Mouse (Mus musculus) erythroid progenitor cell, adult 5-6 weeks (primary cell): ENCODE results near the gene Tll2. TPM values are rescaled to one million over a fixed set of nuclear protein-coding genes. Genes with fewer than 3 reads are reported as not detected.

Source experiments
- ATAC-seq: replicated peaks from 2 replicates; pipeline ENCODE4 v1.8.0; 2016; ENCODE audit warnings: moderate number of reproducible peaks, mild to moderate bottlenecking, moderate TSS enrichment, inconsistent platforms; ENCODE audit not compliant: poor library complexity, low FRiP score, severe bottlenecking
- total RNA-seq, 2 experiments: library from RNA; stranded (forward) in 1 of 2; stranded (reverse) in 1 of 2; fragments of 150-400 nt in 1 of 2; fragments of 186-747, 209-891 nt in 1 of 2; gene quantifications; 2 replicates each; pipeline versions ENCODE4 v1.2.3 to v1.2.4; 2015 to 2017; ENCODE audit warnings: low replicate concordance in 2 of 2

The Tll2 gene
- total RNA-seq, 2 experiments from 2014 or later: not detected

DNA sequence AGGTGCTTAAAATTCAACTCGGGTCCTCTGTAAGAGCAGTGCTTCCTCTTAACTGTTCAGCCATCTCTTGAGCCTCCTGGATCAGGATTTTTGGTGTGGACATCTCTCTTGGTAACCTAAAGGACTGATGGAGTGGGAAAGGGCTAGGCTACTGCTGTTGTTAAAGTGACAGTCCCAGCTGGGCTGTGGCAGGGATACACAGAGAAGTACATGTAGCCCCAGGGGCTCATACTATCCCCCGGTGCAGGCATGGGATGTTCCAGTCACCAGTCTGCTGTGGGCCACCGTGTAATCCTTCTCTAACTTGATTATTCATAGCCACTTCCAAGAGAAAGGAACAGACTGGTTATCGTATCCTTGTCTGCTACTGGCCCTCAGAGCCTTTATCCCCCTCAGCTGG is 109.6 kb downstream of the Tll2 start:
- no peak for ATAC-seq

DNA sequence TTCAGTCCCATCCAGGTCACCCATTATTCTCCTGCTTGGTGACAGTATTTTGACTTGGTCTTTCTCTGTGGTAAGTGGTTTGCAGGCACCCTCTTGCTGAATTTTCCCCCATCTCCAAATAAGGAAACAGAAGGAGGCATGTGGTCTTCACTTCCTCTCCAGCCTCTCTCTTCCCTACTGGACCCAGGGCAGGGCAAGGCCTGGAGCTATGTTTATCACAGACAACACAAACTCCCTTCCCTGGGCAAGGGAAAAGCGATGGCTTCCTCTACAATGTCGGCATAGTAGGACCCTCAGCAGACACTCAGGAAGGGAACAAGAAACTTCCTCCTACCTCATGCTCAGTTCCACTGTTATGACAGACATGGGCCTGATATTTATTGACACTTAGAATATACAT is 114.7 kb downstream of the Tll2 start:
- ATAC-seq: no peak

DNA sequence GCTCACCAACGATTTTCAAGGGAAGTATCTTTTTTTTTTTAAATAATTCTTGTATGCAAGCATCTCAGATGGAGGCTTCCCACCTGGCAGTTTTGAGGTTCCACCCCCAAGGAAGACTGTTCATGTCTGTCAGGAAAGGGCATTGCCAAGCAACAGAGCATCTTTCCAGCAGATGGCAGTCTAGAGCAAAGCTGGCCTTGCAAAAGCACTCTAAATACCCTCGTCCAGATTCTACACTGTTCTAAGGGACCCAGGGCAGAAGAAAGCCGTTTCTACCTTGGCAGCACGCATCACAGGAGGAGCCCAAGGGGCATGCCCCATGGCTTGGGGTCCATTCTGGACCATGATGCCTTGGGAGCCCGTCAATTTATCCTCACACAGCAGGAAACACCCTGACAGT is 116.8 kb downstream of the Tll2 start:
- ATAC-seq: no peak

DNA sequence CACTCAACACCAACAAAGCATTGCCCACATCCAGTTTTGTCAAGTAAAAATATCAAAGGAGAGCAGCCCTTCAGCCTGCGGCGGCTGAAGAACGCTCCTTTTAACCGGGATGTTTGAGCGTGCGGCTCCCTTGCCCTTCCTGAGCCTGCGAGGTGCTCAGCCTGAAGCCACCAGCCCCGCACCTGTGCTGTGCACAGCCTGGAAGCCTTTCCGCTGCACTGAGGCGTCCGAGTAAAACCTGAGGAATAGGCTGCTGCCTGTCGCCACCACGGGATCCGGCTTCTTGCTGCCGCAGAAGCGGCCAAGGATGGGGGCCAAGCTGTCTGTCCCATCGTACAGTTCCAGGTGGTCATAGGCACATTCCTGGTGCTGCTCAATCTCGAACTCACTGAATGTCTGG is 118.1 kb downstream of the Tll2 start:
- ATAC-seq: no peak

DNA sequence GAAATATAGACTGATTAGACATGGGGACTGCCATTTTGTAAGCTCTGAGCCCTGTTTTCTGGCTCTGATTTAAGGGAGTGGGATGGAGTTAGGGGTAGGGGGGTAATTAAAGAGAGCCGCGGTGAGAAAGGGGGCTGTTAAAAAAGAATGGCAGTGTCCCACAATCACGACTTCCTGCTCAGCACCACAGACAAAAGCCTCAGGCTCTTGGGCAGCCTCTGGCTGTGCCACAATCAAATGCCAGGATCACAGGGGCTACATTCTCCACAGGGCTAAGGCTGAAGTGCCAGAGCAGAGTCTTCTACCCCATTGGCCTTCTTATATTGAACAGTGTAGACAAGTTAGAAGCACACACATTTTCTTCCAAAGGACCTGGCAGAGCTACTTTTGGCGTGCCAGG is 118.7 kb downstream of the Tll2 start:
- ATAC-seq: no peak

DNA sequence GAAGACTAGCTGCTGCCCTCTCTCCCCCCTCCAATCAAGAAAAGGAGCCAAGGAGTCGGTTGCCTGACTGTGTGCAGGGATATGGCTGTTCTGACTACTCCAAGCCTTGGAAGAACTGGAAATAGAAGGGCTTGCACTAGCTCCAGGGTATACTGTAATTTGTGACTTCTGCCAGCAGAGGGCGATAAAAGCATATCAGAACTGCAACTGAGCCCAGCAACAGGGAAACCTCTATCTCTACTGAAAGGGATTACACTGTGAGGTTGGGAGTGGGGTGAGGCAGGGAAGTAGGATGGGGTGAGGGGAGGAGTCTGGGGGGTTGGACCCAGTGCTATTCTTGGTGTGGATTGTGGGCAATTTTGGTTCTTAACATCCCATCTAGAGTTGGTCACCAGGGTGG is 119.9 kb downstream of the Tll2 start:
- ATAC-seq: peak; percentile 72

DNA sequence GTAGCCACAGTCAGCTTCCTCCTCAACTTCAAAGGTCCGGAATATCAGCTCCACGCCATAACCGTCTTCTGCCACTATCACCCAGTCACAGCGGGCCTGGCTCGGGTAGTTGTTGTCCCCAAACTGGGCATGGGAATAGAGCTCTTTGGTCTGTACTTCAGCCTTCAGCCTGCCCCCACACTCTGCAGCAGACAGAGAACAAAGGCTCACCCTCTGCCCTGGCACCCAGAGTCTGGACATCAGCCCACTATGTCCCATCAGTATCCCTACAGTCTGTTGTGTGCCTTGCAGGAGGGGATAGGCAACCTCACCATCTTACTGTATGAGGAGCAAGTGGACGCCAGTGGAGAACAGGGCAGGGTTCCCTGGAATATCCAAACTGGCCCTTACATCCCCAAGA is 120.3 kb downstream of the Tll2 start:
- peak; percentile 39; the same call in 1 of the 2 replicates for ATAC-seq

DNA sequence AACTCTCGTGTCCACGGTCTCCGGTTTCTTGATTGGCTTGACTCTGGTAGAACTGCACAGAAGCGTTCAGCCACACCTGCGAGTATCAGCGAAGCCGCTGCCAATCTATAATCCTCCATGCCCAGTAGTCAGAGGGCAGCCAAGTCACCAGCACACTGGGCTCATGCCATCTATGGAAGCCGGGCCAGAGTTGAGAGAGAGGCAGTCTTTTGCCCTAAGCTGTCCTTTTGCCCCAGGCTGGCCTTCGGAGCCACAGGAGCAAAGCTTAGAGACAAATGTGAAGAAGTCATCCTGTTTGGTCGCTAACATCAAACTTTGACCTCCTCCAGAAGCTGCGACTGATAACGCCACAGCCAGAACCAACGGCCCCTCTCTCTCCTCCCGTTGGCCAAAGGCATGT is 123.0 kb downstream of the Tll2 start:
- ATAC-seq: no peak

DNA sequence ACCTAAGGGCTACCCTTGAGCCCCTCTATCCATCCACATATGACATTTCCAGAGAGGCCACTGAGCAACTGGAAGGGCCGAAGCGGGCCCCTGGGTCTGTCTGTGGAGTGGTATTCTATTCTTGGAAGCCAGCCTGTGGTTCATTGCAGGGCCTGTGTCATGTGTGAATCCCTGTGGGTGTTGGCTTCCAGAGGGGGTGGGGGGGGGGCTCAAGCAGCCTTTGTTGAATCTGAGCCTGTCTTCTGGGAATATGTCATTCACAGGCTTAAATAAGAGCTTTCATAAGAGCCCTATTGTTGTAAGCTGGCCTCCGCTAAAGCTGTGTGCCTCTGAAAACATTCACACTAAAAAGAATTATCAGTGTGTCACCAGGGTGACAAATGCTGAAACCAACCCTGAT is 125.0 kb downstream of the Tll2 start:
- ATAC-seq: no peak

DNA sequence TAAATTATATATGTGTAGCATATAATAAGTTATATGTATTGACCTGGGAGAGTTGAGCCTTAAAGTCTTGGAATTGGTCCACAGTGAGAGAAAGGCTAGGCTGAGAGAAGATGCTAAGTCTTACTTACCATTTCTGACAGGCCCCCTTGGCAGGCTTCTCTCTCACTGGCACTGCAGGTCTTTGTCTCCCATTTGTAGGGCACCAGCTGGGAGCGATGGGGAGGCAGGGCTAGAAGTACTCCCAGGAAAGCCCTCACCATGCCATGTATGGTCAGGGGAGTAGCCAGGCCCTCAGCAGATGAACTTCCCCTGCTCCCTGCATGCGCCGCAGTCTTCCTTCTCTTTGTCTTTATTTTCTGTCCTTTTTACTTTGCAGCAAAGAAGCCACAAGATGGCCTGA is 129.7 kb downstream of the Tll2 start, which contains the start of gene Opalin:
TSS of gene Opalin (minus strand) at position 208 of the 400 bp plus-strand sequence.
- ATAC-seq: no peak

DNA sequence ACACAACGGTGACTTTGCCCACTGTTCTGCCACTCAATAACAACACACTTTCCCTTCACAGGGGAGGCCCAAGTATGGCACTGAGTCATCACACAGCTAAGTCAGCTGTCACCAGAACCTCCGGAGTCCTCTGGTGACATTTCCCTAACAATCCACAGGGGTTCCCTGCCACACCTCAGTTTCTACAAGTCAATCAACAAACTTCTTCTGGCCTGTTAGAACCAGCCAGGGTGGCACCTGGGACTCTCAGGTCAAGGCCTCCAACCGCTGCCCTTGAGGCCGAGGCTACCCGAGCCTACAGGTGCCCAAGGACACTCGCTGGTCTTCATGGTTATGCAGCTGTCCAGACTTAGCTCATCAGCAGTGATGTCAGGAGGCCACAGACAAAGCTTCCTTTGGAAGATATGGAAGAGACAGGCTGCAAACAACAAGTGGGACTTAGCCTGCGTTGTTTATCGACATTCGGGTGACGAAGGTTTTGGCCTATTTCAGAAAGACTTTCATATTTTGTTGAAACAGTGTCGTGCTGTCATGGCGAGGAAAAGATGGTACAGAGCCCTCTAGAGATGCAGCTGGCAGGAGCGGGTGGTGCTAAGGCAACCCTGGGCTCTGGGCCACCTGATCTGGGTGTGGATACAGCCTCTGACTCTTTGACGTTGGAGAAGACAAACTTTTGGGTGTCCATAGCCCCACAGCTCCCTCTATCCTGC is 132.7 kb downstream of the Tll2 start:
- ATAC-seq: no peak

DNA sequence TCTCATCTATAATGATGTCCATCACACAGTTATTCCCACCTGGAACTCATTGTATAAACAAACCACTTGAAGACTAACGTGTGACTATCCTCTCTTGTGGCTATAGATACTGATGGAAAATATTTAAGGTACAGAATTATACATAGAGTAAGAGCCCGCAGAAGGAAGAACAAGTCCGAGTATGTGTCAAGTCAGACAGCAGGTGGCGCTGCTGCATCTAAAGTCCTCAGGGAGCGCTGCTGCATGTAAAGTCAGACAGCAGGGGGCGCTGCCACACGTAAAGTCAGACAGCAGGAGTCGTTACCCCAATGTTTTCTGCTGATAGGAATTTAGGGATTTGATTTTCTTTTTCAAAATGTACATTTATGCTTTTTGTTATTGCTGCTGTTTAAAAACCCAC is 135.1 kb downstream of the Tll2 start:
- peak; percentile 73 for ATAC-seq

DNA sequence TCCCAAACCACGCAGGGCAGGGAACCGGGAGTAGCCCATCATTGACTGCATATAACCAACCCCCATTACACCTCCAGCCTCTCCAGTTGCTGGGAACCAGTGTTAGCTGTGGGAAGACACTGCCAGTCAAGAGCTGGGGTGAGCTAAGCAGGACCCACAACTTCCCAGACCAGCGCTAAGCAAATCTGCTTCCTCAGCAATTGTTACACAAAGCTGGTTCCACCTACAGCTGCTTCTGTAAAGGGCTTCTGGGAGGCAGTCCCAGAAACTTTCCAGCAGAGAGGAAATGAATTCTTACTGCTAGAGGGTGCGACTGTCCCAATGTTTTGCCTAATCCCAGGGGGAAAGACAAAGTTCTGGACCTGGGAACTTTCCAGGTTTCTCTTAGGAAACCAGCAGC is 151.9 kb downstream of the Tll2 start:
- ATAC-seq: no peak

DNA sequence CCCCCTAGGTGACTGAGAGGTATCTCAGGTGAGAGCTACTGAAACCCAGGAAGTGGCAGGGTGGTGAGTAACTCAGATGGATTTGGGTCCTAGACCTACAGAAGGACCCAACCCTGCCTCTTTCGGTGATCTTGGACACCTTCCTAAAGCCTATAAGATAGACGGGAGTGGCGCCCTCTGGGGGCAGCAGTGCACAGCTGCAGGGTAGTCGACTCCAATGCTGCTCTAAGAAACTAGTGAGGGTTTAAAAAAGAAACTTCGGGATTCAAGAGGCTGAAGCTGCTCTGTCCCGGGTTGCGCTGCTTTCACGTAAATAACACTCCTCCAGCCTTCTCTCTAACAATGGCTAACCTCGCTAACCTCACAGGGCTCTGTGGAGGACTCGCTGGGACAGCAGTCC is 153.1 kb downstream of the Tll2 start:
- ATAC-seq: 0 out of 2 replicates have a peak, but pooled peaks have one; percentile 49

DNA sequence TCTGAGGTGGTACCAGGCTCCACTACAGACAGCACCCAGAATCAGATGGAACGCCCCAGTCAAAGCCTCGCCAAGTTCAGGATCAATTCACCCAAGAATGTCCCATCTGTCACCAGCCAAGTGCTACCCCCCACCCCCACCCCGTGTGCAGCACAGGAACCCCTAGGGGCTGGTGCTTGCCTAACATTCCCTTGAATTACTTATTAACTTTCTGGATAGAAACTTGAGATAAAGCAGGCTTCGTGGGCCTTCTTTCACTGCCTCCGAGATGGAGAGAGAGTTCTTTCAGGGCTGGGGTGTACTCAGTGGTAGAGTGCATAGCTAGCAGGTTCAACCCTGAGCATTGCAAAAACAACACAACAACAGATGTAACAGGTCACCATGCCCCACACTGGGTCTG is 154.4 kb downstream of the Tll2 start:
- ATAC-seq: no peak

DNA sequence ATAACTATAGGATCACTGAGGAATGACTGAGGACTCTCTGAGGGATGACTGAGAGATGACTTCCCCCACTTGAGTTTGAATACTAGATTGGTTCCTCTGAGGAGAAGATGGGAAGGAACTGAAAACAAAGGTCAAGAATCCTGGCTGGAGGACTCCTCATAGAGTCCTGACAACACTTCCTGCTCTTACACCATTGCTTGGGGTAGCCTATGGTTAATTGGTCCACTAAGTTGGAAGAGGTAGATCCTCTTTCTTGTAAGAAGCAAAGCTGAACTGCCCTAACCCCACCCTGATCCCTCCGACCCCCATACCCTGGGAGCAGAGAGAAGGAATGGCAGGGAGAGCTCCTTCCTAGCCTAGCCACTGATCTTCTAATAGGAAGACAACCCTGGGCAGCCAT is 154.9 kb downstream of the Tll2 start:
- no peak for ATAC-seq

DNA sequence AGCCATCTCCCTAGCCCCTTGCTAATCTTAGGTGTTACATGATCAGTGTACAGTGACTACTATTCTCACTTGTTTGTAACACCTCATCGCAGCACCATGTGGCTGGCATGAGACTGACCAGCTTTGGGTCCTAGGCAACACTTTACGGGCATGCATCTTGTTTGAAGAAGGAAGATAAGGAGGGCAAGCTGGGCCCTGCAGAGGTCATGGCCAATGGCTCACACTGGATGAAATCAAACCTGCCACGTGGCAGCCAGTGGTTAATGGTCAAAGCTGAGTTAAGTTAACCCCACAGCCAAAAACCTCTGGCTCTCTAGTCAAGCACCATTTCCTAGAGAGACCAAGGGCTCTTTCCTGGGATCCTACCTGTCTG is 158.5 kb downstream of the Tll2 start:
- no peak for ATAC-seq

DNA sequence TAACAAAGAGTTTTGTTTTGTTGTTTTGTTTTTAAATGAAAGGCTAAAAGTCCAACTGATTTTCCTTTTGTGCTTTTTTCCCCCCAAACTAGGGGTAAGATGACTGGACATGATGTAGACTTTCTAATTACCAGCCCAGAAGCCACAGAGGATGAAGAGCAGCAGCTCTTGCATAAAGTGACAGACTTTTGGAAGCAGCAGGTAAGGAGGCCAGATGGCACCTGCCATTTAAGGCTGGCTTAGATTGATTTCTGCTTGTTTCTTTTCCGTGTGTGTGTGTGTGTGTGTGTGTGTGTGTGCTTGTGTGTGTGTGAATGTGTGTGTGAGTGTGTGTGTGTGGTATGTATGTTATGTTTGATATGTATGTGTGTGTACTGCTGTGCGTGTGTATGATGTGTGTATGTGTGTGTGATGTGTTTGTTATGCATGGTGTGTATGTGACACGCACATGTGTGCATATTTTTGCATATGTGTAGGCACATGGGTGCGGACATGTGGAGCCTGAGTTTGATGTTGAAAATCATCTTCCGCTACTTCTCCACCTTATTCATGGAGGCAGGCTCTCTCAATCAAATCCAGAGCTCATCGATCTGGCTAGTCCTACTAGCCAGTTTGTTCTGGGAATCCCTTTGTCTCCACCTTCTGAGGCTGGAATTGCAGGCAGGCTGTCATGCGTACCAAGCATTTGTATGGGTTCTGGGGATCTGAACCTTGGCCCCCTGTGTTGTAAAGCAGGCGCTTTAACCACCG is 159.0 kb downstream of the Tll2 start:
- no peak for ATAC-seq

DNA sequence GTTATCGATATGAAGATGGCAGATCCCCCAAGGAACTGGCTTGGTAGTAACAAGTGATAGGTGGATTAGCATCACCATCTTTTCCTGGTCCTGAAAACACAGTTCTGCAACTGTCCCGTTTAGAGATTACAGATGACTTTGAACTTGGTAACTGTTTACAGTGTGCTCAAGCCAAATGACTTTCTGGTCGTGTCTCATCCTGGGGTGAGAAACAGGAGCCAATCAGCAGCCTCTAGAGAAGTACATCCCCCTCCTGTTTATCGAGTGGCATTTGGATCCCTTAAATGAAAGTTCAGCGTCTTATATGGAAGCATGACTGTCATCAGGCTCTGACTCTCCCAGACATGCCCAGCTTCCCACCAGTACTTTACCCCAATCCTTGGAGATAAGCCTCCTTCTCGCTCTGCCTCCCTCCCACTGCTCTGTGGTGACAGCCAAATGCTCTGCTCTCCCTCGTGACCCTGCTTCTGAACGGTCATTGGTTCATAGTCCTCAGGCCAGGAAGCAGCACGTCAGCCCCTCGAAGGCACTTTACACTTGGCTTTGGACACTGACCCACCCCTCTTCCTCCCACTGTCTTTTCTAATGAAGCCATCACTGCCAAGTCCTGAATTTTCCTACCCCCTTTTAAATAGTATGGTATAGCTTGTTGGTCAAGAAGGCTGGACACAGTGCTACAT is 161.4 kb downstream of the Tll2 start:
- no peak for ATAC-seq

DNA sequence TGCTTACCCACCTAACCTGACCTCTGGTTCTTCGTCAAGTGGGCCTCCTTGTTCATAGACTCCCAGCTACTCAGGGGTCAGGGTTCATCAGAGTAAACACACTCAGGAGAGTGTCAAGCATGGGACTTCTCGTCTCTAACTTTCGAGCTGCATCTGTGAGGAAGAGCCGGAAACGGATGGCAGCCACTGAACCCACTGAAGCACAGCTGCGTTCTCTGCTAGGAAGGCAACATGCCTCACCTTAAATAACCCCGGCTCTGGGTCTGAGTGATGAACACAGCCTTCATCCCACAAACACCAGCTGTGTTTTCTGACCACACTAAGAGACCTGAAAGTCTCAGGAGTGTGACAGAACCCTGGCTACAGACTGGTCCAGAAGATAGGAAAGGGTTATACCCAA is 167.5 kb downstream of the Tll2 start:
- ATAC-seq: no peak
